Mouse (Mus musculus) brain, embryonic 14.5 days (tissue): Measurements from ENCODE around the gene Wbp1.

Experiments used
- CTCF ChIP-seq: fragments of 200-500 bp; IDR thresholded peaks from 2 replicates; pipeline ENCODE4 v1.5.1; 2012; ENCODE audit warnings: inconsistent platforms, mild to moderate bottlenecking, moderate library complexity, borderline replicate concordance; ENCODE audit not compliant: insufficient read depth, insufficient read length; ENCODE audit errors: extremely low read depth
- POLR2A ChIP-seq: fragments of 200-500 bp; IDR thresholded peaks from 2 replicates; pipeline ENCODE4 v1.6.1; 2012; ENCODE audit warnings: mild to moderate bottlenecking, inconsistent platforms, borderline replicate concordance; ENCODE audit not compliant: poor library complexity, insufficient read depth, insufficient read length, severe bottlenecking; ENCODE audit errors: extremely low read depth

DNA sequence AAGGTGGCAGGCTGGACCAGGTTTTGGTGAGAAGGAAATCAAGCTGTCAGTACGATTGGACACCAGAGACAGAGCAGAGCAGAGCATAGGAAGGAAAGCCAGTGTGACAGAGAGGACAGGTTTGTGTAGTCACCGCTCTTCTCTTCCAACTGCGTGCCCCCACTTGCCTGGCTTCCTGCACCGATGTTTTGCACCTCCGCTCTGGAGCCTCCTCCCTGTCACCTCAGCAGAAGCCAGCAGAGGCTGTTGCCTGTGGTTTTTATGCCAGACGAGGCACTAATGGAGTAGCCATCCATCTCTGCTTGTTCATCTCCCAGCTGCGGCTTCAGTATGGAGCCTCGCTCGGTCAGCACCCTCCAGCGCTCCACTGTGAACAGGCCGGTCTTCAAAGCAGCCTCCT lies 21.5 kb upstream of the Wbp1 start:
- TF ChIP-seq POLR2A: no peak
- TF ChIP-seq CTCF: no peak
